Mouse (Mus musculus) neural tube, embryonic 14.5 days (tissue): ENCODE results near the gene Lin7a. TPM values are rescaled to one million over a fixed set of nuclear protein-coding genes. Genes with fewer than 3 reads are reported as not detected.

Experiments
- ATAC-seq: fragments of 200-750 bp; cut with Nextera tagmentation; 2 replicates; pipeline ENCODE4 v1.8.0; 2017; ENCODE audit warnings: low read depth, mild to moderate bottlenecking, moderate TSS enrichment, moderate library complexity
- H3K27ac ChIP-seq: fragments of 300-500 bp; sonication (generic); 2 replicates; pipeline ENCODE4 v1.5.1; 2014; ENCODE audit warnings: low read depth, mild to moderate bottlenecking, control low read depth, low read length, moderate library complexity, mixed read lengths
- H3K27me3 ChIP-seq: fragments of 300-500 bp; sonication (generic); 2 replicates; pipeline ENCODE4 v1.6.1; 2014; ENCODE audit warnings: low read length; ENCODE audit not compliant: control insufficient read depth, insufficient read depth
- H3K36me3 ChIP-seq: fragments of 300-500 bp; sonication (generic); 2 replicates; pipeline ENCODE4 v1.6.1; 2014; ENCODE audit warnings: low read length, mixed read lengths; ENCODE audit not compliant: control insufficient read depth, insufficient read depth
- H3K4me1 ChIP-seq: fragments of 300-500 bp; sonication (generic); 2 replicates; pipeline ENCODE4 v1.6.1; 2014; ENCODE audit warnings: low read length; ENCODE audit not compliant: control insufficient read depth, insufficient read depth
- H3K4me2 ChIP-seq: fragments of 300-500 bp; sonication (generic); 2 replicates; pipeline ENCODE4 v1.6.1; 2014; ENCODE audit warnings: mild to moderate bottlenecking, low read depth, low read length, control low read depth
- H3K4me3 ChIP-seq: fragments of 300-500 bp; sonication (generic); 2 replicates; pipeline ENCODE4 v1.5.1; 2014; ENCODE audit warnings: low read depth, low read length, control low read depth, mixed read lengths
- H3K9ac ChIP-seq: fragments of 300-500 bp; sonication (generic); replicated peaks from 2 replicates; pipeline ENCODE4 v1.6.1; 2014; ENCODE audit warnings: low read depth, mild to moderate bottlenecking, control low read depth, low read length, mixed read lengths
- H3K9me3 ChIP-seq: fragments of 300-500 bp; sonication (generic); 2 replicates; pipeline ENCODE4 v1.6.1; 2016; ENCODE audit warnings: low read length; ENCODE audit not compliant: control insufficient read depth
- WGBS: fragments of 180-500 bp; shearing (Covaris S2); extraction: QIAGEN DNeasy Blood & Tissue Kit; methylation state at CpG from one replicate; pipeline ENCODE4 v1.1.7; 2014; 5-methylcytosine and 5-hydroxymethylcytosine counted together
- polyA plus RNA-seq: library from polyadenylated mRNA; unstranded; fragments of >200 nt; fragmentation: Nextera tagmentation; extraction: Ambion mirVana; gene quantifications from 2 replicates; pipeline ENCODE4 v1.2.1, GENCODE M21; 2014

Lin7a gene
- polyA plus RNA-seq, 1 experiment from 2014 or later = 52.4 TPM

DNA sequence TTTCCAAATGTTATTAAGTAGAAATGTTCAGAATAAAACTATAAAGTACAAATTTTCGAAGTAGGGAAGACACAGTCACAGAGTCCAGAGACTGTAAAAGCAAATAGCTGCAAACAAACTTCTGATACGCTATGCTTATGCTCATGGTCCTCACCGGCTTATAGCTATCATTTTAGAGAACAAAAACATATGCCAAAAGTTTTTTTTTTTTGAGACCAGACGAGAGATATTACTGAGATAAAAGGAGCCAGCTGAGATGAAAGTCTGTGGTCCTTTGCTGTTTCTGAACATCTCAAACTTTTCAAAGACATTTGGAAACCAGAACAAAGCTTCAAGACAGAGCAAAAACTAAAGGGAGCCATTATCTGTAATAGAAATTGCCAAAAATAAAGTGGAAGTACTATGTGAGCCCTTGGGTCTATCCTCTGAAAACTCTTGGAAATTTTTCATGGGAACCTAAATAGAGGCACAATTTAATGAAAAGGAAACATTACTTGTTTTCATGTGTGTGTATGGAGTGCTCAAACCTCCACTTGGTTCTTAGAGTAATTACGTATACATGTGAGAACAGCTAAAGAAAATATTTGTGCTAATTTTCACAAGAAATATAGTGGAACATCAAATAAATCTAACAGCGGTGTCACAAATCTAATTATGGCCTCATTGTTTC is 24.4 kb upstream of the Lin7a start:
- no peaks in the 10 kb centered on the region for H3K4me1 ChIP-seq
- 88% methylated on average over 6 of the region's 6 CpGs for WGBS
- H3K36me3 ChIP-seq = no peaks in the 10 kb centered on the region
- no peak overlapping the region for H3K27ac ChIP-seq
- no peaks in the 10 kb centered on the region for H3K27me3 ChIP-seq
- no peaks in the 10 kb centered on the region for H3K9me3 ChIP-seq
- no peak overlapping the region for H3K4me3 ChIP-seq
- ATAC-seq = no peak
- no peak overlapping the region for H3K9ac ChIP-seq
- no peak overlapping the region for H3K4me2 ChIP-seq

DNA sequence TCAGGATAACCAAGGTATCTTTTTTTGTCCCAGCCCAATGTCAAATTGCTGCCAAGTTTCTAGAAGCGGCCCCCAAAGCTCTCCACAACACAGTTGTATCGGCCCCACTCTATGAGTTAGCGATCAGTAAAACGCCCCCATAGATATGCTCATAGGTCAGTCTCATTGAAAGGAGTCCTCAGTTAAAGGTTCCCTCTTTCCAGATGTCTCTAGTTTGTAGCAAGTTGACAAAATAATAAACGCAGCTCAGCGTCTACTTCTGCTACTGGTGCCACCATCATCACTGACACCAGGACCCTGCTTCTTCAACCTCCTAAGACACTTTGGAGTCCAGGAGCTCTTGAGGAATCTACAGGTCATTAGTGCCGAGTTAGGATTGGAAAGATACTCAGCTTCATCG is 23.0 kb upstream of the Lin7a start:
- no peak overlapping the region for H3K4me3 ChIP-seq
- no peaks in the 10 kb centered on the region for H3K27me3 ChIP-seq
- H3K4me1 ChIP-seq = no peaks in the 10 kb centered on the region
- 94% methylated on average over 8 of the region's 8 CpGs for WGBS
- H3K36me3 ChIP-seq = no peaks in the 10 kb centered on the region
- no peak overlapping the region for H3K27ac ChIP-seq
- H3K9me3 ChIP-seq = no peaks in the 10 kb centered on the region
- no peak overlapping the region for H3K9ac ChIP-seq
- no peak for ATAC-seq
- no peak overlapping the region for H3K4me2 ChIP-seq

GRCm38 (mm10) chr10:107249056-107249455 is 22.4 kb upstream of the Lin7a start:
- Histone ChIP-seq H3K9ac (no peak overlapping the region), H3K36me3 (no peaks in the 10 kb centered on the region), H3K27me3 (no peaks in the 10 kb centered on the region), H3K4me3 (no peak overlapping the region), H3K4me1 (no peaks in the 10 kb centered on the region), H3K9me3 (no peaks in the 10 kb centered on the region), H3K4me2 (no peak overlapping the region), H3K27ac (no peak overlapping the region)
- no peak for ATAC-seq
- WGBS = 92% methylated on average over 7 of the region's 7 CpGs

DNA sequence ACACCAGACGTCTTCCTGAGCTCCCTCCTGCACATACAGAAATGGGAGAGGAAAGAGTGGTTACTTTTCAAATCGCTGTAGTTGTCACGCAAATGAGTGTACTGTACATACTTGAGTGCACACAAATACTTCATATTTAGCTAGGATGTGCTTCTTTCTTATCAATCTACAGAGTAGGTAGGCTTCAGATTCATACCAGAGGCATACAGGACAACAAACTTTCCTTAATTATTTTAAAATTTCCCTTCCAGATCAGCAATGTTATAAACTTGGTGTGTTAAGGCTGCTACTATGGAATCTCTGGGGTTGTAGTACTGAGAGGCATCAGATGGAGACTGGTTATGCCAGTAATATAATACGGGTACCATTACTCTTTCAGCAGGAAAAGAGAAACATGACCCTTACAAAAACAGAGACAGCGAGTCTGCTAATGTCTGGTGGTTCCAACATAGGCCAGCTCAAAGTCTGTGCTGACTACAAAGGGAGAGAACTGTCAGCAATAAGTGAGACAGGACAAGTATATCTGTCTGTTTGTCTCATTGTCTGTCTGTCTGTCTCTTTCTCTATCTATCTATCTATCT is 21.8 kb upstream of the Lin7a start:
- no peak for ATAC-seq
- H3K27ac ChIP-seq = no peak overlapping the region
- H3K36me3 ChIP-seq = no peaks in the 10 kb centered on the region
- H3K27me3 ChIP-seq = no peaks in the 10 kb centered on the region
- no peak overlapping the region for H3K4me3 ChIP-seq
- no peak overlapping the region for H3K9ac ChIP-seq
- WGBS = 82% methylated on average over 5 of the region's 5 CpGs
- H3K9me3 ChIP-seq = no peaks in the 10 kb centered on the region
- no peak overlapping the region for H3K4me2 ChIP-seq
- H3K4me1 ChIP-seq = no peaks in the 10 kb centered on the region

DNA sequence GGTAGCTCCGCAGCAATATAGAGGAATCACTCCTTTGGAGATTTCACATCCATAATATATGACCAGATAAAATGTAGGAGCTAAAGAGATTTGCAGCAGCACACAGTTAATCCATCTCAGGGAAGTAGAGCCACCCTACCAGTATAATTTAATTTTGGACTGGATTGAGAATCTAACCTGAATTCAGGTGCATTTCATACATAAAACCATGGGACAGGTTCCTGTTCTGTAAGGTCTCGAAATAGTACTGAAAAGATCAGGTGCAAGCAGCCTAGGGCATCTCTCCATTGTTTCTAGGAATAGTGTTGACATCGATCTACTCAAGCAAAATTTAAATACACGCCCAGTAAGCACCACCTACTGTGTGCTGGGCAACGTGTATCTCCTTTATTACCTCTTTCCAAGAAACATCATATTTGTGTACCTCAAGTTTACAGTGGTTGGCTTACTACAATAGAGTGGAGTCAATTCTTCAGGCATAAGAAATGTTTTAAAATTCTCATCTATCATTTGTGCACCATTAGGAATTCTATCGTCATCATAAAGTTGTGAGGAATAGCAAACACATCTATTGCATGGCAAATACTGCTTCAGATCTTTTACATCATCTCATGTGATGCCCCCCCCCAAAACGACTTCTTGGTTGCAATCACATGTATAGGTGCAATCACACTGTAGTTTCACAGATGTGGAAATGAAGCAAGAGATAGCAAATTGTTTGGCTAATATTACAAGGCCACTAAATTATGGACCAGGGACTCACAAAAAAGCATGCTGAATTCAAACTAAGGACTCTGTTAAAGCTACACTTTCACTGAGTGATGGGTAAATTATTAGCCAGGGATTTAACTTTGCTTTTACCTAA is 20.9 kb upstream of the Lin7a start:
- H3K9me3 ChIP-seq = no peaks in the 10 kb centered on the region
- no peaks in the 10 kb centered on the region for H3K36me3 ChIP-seq
- 80% methylated on average over 7 of the region's 7 CpGs for WGBS
- H3K4me1 ChIP-seq = no peaks in the 10 kb centered on the region
- ATAC-seq = no peak
- no peak overlapping the region for H3K4me3 ChIP-seq
- H3K27me3 ChIP-seq = no peaks in the 10 kb centered on the region
- no peak overlapping the region for H3K4me2 ChIP-seq
- no peak overlapping the region for H3K9ac ChIP-seq
- H3K27ac ChIP-seq = no peak overlapping the region

GRCm38 (mm10) chr10:107251271-107251670 is 20.2 kb upstream of the Lin7a start:
- Histone ChIP-seq H3K9me3 (no peaks in the 10 kb centered on the region), H3K9ac (no peak overlapping the region), H3K36me3 (no peaks in the 10 kb centered on the region), H3K4me3 (no peak overlapping the region), H3K27ac (no peak overlapping the region), H3K27me3 (no peaks in the 10 kb centered on the region), H3K4me2 (no peak overlapping the region), H3K4me1 (no peaks in the 10 kb centered on the region)
- 86% methylated on average over 2 of the region's 2 CpGs for WGBS
- ATAC-seq = no peak

DNA sequence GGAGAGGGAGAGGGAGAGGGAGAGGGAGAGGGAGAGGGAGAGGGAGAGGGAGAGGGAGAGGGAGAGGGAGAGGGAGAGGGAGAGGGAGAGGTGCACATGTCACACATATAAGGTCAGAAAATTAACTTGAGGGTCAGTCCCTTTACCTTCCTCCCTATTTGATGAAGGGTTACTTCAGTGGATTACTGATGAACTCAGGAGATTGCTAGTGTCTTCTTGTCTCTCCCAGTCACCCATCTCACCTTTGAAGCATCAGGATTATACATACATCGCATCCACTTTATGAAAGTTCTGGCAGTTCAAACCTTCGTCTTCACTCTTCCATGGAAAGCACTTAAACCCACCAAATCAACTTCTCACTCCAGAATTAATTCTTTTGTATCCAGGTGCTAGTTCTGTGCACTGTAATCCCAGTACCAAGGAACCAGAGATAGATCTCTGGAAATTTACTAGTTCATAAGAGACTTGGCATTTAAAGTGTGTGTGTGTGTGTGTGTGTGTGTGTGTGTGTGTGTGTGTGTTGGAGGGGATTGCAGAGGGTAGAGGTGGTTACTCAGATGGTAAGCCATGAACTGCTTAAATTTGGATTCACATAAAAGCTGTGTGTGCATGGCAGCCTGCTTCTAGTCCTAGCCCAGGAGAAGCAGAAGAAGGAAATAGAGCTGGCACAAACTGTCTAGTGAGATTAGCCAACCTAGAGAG is 19.5 kb upstream of the Lin7a start:
- Histone ChIP-seq H3K27me3 (no peaks in the 10 kb centered on the region), H3K36me3 (no peaks in the 10 kb centered on the region), H3K9ac (no peak overlapping the region), H3K4me2 (no peak overlapping the region), H3K4me3 (no peak overlapping the region), H3K4me1 (no peaks in the 10 kb centered on the region), H3K9me3 (no peaks in the 10 kb centered on the region), H3K27ac (no peak overlapping the region)
- WGBS = 97% methylated on average over 2 of the region's 2 CpGs
- no peak for ATAC-seq

DNA sequence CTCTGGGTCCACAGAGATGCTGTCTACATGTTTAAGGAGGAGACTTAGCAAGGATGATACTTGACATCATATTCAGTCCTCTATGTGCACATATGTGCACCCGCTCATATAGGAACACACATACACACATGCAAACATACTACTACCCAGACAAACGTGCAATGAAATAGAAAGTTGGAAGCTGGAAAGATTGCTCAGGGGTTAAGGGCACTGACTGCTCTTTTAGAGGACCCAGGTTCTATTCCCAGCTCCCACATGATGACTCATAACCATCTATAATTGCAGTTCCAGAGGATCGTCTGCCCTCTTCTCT is 19.0 kb upstream of the Lin7a start:
- Histone ChIP-seq H3K36me3 (no peaks in the 10 kb centered on the region), H3K9ac (no peak overlapping the region), H3K4me2 (no peak overlapping the region), H3K4me1 (no peaks in the 10 kb centered on the region), H3K4me3 (no peak overlapping the region), H3K27me3 (no peaks in the 10 kb centered on the region), H3K27ac (no peak overlapping the region), H3K9me3 (no peaks in the 10 kb centered on the region)
- WGBS = 93% methylated on average over 3 of the region's 3 CpGs
- ATAC-seq = no peak
